Mouse (Mus musculus) heart, embryonic 14.5 days (tissue): ENCODE results near the gene Crat. TPM values are rescaled to one million over a fixed set of nuclear protein-coding genes. Genes with fewer than 3 reads are reported as not detected.
"Not testable (repeated sequence)": the region's sequence is repeated elsewhere in the genome, so short reads cannot be mapped to it uniquely, and the experiment has no call there.

Experiments
- ATAC-seq: fragments of 200-750 bp; cut with Nextera tagmentation; 2 replicates; pipeline ENCODE4 v1.8.0; 2017; ENCODE audit warnings: low read depth, moderate TSS enrichment; ENCODE audit not compliant: insufficient number of reproducible peaks, insufficient read depth, low FRiP score
- H3K27ac ChIP-seq, 2 experiments: fragments of 200-500 bp in 1 of 2; fragments of 300-500 bp in 1 of 2; sonication (generic) in 1 of 2; replicated peaks in 1 of 2; 2 replicates each; pipeline ENCODE4 v1.5.1; 2012 to 2014; ENCODE audit warnings: low read depth in 2 of 2, low read length in 2 of 2, control low read depth in 1 of 2, mild to moderate bottlenecking in 1 of 2, mixed read lengths in 1 of 2; ENCODE audit not compliant: control insufficient read depth in 1 of 2, insufficient read depth in 1 of 2
- H3K27me3 ChIP-seq: fragments of 300-500 bp; sonication (generic); 2 replicates; pipeline ENCODE4 v1.6.1; 2014; ENCODE audit warnings: mild to moderate bottlenecking, low read length, control low read depth; ENCODE audit not compliant: control insufficient read depth, insufficient read depth
- H3K36me3 ChIP-seq: fragments of 300-500 bp; sonication (generic); 2 replicates; pipeline ENCODE4 v1.6.1; 2014; ENCODE audit warnings: mild to moderate bottlenecking, control low read depth, low read length, mixed read lengths; ENCODE audit not compliant: control insufficient read depth, insufficient read depth
- H3K4me1 ChIP-seq, 2 experiments: fragments of 200-500 bp in 1 of 2; fragments of 300-500 bp in 1 of 2; sonication (generic) in 1 of 2; 2 replicates each; pipeline ENCODE4 v1.6.1; 2012 to 2014; ENCODE audit warnings: low read length in 2 of 2, control low read depth in 1 of 2, mixed read lengths in 1 of 2; ENCODE audit not compliant: control insufficient read depth in 2 of 2, insufficient read depth in 2 of 2
- H3K4me2 ChIP-seq: fragments of 300-500 bp; sonication (generic); 2 replicates; pipeline ENCODE4 v1.6.1; 2014; ENCODE audit warnings: mild to moderate bottlenecking, low read length
- H3K4me3 ChIP-seq, 2 experiments: fragments of 200-500 bp in 1 of 2; fragments of 300-500 bp in 1 of 2; sonication (generic) in 1 of 2; 2 replicates each; pipeline ENCODE4 v1.5.1; 2012 to 2014; ENCODE audit warnings: low read length in 2 of 2, mild to moderate bottlenecking in 2 of 2, control low read depth in 1 of 2, low read depth in 1 of 2, moderate library complexity in 1 of 2; ENCODE audit not compliant: control insufficient read depth in 1 of 2, insufficient read depth in 1 of 2
- H3K9ac ChIP-seq: fragments of 300-500 bp; sonication (generic); 2 replicates; pipeline ENCODE4 v1.6.1; 2014; ENCODE audit warnings: mild to moderate bottlenecking, low read length
- H3K9me3 ChIP-seq: fragments of 300-500 bp; sonication (generic); 2 replicates; pipeline ENCODE4 v1.6.1; 2016; ENCODE audit warnings: low read length, control low read depth; ENCODE audit not compliant: control insufficient read depth
- WGBS: fragments of 180-500 bp; shearing (Covaris S2); extraction: QIAGEN DNeasy Blood & Tissue Kit; methylation state at CpG from one replicate; pipeline ENCODE4 v1.1.7; 2014; 5-methylcytosine and 5-hydroxymethylcytosine counted together
- polyA plus RNA-seq: library from polyadenylated mRNA; unstranded; fragments of >200 nt; fragmentation: Nextera tagmentation; extraction: Ambion mirVana; gene quantifications from 2 replicates; pipeline ENCODE4 v1.2.1, GENCODE M21; 2014

Crat gene
- polyA plus RNA-seq, 1 experiment from 2014 or later = 127 TPM

DNA sequence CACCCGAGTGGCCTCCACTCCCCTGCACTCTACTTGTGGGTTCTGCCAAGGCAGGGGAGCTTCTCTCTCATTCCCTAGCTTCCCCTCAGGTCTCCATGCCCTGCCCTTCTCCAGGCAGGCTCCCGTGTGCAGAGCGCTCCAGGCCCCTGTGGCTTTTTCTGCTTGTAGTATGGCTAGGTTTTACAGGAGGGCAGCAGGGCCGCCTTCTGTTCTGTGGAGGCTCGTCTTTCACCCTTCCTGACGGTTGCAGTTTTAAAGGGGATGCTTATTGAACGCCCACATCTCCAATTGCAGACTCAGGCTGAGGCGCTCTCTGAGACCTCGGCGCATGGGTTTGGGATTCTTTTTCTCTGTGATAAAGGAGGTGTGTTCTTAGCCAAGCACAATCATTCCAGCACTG lies 3.5 kb upstream of the Crat start:
- Histone ChIP-seq H3K9ac (peak overlapping the region; percentile 51; the same call in 1 of the 2 replicates), H3K4me1 (peaks cover 19 to 32% of the 10 kb centered on the region in 2 experiments), H3K9me3 (no peaks in the 10 kb centered on the region), H3K27ac (peak overlapping the region; percentile 32 to 70), H3K4me2 (peak overlapping the region; percentile 35), H3K27me3 (no peaks in the 10 kb centered on the region), H3K36me3 (peaks cover 9% of the 10 kb centered on the region; the same call in 1 of the 2 replicates), H3K4me3 (no peak overlapping the region; a peak in 1 of 4 replicates)
- ATAC-seq = no peak
- 19% methylated on average over 10 of the region's 10 CpGs for WGBS

DNA sequence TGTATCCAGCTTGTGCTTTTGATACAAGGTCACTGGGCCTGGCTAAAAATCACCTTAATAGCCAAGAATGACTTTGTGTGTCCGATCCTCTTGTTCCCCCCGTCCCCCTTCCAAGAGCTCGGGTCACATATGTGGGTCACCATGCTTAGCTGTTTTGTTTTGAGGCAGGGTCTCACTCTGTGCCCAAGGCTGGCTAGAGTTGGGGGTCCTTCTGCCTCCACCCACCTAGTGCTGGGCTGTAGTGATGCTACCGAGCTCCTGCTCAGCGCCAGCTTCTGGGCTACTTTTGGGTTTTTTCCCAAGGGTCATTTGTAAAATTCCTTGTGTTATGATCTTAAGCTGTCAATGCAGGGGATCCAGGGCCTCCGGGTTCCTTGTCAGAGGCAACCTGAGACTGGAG lies 2.6 kb upstream of the Crat start:
- Histone ChIP-seq H3K27me3 (no peaks in the 10 kb centered on the region), H3K4me2 (0 out of 2 replicates have a peak overlapping the region, but pooled peaks have one; percentile 35), H3K4me1 (peaks cover 26 to 40% of the 10 kb centered on the region in 2 experiments), H3K4me3 (no peak overlapping the region), H3K9me3 (no peaks in the 10 kb centered on the region), H3K27ac (peak overlapping the region in 1 of 2 experiments; percentile 70; a peak in 1 of 4 replicates), H3K36me3 (peaks cover 9% of the 10 kb centered on the region; the same call in 1 of the 2 replicates), H3K9ac (peak overlapping the region; percentile 46; the same call in 1 of the 2 replicates)
- WGBS = 75% methylated on average over 6 of the region's 6 CpGs
- ATAC-seq = no peak

DNA sequence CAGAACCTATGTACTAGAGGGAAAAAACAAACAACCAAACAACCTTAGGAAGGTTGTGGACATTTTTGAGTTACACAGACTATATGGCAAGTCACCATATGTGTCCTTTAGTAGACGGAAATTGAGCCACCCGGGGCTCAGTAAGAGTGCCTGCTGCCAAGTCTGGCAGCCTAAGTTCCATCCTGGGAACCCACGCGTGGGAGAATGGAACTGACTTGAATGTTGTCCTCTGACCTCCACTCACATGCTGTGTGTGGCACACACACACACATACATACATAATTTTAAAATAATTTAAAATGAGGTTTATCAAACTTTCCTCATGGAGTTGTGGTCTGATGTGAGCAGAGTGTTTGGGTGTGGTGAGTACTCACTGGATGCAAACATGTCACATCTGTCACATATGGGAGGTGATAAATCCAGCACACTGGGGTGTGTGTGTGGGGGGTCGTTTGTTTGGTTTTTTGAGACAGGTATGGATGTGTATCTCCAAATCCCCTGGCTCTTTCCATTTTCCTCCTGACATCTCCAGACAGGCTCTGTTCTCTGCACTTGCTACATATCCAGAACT lies 2.1 kb upstream of the Crat start:
- no peaks in the 10 kb centered on the region for H3K27me3 ChIP-seq
- WGBS = 64% methylated on average over 5 of the region's 5 CpGs
- peak overlapping the region; percentile 35; the same call in 1 of the 2 replicates for H3K4me2 ChIP-seq
- no peak overlapping the region for H3K4me3 ChIP-seq
- H3K9ac ChIP-seq = peak overlapping the region; percentile 46; the same call in 1 of the 2 replicates
- H3K9me3 ChIP-seq = no peaks in the 10 kb centered on the region
- H3K27ac ChIP-seq = no peak overlapping the region
- peaks cover 26 to 40% of the 10 kb centered on the region in 2 experiments for H3K4me1 ChIP-seq
- ATAC-seq = no peak
- peaks cover 10% of the 10 kb centered on the region for H3K36me3 ChIP-seq

DNA sequence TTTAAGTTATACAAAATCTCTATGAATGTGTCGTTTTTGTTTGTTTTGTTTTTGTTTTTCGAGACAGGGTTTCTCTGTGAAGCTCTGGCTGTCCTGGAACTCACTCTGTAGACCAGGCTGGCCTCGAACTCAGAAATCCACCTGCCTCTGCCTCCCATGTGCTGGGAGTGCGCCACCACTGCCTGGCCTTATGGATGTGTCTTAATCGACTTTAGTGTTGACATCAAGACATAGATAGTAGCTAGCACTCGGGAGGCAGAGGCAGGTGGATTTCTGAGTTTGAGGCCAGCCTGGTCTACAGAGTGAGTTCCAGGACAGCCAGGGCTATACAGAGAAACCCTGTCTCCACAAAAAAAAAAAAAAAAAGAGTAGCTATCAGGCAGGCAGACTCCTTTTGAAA lies 1.5 kb upstream of the Crat start:
- peak overlapping the region in 1 of 2 experiments; percentile 97; a peak in 1 of 4 replicates for H3K27ac ChIP-seq
- ATAC-seq, H3K4me3 ChIP-seq, H3K27me3 ChIP-seq, H3K9me3 ChIP-seq: not testable (repeated sequence)
- H3K4me2 ChIP-seq = peak overlapping the region; percentile 86
- peaks cover 26 to 40% of the 10 kb centered on the region in 2 experiments for H3K4me1 ChIP-seq
- H3K9ac ChIP-seq = peak overlapping the region; percentile 95
- WGBS = 67% methylated on average over 6 of the region's 6 CpGs
- peaks cover 11% of the 10 kb centered on the region for H3K36me3 ChIP-seq

DNA sequence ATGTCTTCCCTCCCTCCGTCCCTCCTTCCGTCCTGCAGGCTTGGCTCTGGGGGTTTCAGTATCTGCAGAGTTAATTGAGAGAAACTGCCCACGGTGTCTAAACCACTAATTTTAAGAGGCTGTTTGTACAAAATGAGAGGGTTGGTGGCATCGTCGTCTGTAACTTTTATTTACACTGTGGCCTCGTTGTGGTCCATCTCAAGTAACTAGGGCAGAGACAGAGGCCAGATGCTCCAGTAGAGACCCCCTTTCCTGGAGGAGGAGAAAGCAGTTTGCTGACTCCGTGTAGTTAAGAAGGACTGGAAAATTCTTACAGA lies 994 bp upstream of the Crat start:
- H3K9ac ChIP-seq = peak overlapping the region; percentile 95
- no peaks in the 10 kb centered on the region for H3K9me3 ChIP-seq
- ATAC-seq = no peak
- peak overlapping the region; percentile 95 to 97 for H3K27ac ChIP-seq
- peaks cover 26 to 40% of the 10 kb centered on the region in 2 experiments for H3K4me1 ChIP-seq
- H3K36me3 ChIP-seq = peaks cover 17% of the 10 kb centered on the region
- no peaks in the 10 kb centered on the region for H3K27me3 ChIP-seq
- peak overlapping the region; percentile 86 for H3K4me2 ChIP-seq
- peak overlapping the region; percentile 86 to 88 for H3K4me3 ChIP-seq
- WGBS = under 1% methylated on average over 7 of the region's 7 CpGs

DNA sequence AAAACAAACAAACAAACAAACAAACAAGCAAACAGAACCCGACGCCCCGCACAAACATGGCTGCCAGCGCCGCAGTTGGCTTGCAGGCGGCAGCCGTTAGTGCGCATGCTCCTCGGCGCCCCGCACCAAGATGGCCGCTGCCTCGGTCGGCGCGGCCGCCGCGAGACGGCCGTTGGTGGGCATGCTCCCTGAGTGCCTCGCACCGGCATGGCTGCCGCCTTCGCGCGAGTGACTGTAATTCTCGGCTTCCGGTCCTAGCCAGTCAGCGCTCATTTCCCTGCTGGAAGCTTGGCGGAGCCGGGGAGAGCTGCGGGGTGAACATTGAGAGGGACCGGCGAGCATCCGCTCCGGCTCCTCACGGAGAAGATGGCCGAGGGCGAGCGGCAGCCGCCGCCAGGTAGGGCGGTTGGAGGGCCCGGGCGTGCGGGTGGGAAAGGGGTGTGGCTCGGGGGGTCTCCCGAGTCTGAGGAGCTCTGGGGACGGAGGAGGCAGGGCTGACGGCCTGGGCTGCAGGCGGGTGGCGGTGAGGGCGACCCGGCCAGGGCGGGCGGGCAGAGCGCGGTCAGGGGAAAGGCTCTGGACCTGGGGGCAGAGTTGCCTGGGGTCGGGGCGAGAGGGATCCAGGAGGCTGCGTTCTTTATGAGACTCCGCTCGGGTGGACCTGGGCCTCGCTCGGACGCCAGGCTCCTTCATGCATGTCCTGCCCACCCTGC lies 479 bp upstream of the Crat start, which contains the start of gene Ptpa:
Gene Ptpa (plus strand): TSS at position 104 of the 713 bp plus-strand sequence.
- ATAC-seq = peak; percentile 83
- peak within 1 kb of the TSS; percentile 95 to 97 for H3K27ac ChIP-seq
- peak within 1 kb of the TSS; percentile 86 for H3K4me2 ChIP-seq
- H3K27me3 ChIP-seq = no peaks in the 10 kb centered on the region
- H3K4me1 ChIP-seq = peaks cover 26 to 41% of the 10 kb centered on the region in 2 experiments
- H3K9ac ChIP-seq = peak within 1 kb of the TSS; percentile 95
- H3K4me3 ChIP-seq = peak within 1 kb of the TSS; percentile 86 to 88
- no peaks in the 10 kb centered on the region for H3K9me3 ChIP-seq
- under 1% methylated on average over 67 of the region's 67 CpGs for whole genome bisulfite sequencing
- H3K36me3 ChIP-seq = peaks cover 20% of the 10 kb centered on the region

DNA sequence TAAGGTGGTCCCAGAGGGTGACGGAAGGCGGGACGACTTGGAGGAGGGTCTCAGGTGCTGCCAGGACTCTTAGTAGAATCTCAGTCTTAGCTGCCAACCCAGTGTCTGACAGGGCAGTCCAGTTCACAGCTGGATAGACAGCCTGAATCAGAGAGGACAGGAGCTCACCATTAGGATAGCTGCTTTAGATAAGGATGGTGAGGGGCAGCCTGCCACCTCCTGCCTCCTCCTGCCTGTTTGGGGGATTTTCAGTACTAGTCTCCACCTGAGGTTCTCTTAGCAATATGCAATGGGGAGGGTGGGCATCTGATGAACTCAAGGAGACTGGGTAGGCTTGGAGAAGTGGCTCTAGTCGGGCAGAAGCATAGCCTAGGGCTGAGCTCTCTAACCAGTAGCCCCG lies 932 bp downstream of the Crat start:
- H3K27ac ChIP-seq = peak overlapping the region in 1 of 2 experiments; percentile 97; a peak in 2 of 4 replicates
- peaks cover 34% of the 10 kb centered on the region for H3K36me3 ChIP-seq
- H3K27me3 ChIP-seq = no peaks in the 10 kb centered on the region
- H3K4me1 ChIP-seq = peaks cover 29 to 49% of the 10 kb centered on the region in 2 experiments
- H3K9ac ChIP-seq = peak overlapping the region; percentile 95
- H3K4me2 ChIP-seq = peak overlapping the region; percentile 86
- H3K9me3 ChIP-seq = no peaks in the 10 kb centered on the region
- H3K4me3 ChIP-seq = peak overlapping the region; percentile 86 to 88
- ATAC-seq = no peak
- 45% methylated on average over 5 of the region's 5 CpGs for WGBS
